Mouse (Mus musculus): ENCODE measurements at regions not wholly inside any gene's neighbourhood (a gene's known extent, or its start where the extent isn't known, plus 50 kb on each side); places are given as distances from the start of the nearest gene placed in this dataset.

DNA sequence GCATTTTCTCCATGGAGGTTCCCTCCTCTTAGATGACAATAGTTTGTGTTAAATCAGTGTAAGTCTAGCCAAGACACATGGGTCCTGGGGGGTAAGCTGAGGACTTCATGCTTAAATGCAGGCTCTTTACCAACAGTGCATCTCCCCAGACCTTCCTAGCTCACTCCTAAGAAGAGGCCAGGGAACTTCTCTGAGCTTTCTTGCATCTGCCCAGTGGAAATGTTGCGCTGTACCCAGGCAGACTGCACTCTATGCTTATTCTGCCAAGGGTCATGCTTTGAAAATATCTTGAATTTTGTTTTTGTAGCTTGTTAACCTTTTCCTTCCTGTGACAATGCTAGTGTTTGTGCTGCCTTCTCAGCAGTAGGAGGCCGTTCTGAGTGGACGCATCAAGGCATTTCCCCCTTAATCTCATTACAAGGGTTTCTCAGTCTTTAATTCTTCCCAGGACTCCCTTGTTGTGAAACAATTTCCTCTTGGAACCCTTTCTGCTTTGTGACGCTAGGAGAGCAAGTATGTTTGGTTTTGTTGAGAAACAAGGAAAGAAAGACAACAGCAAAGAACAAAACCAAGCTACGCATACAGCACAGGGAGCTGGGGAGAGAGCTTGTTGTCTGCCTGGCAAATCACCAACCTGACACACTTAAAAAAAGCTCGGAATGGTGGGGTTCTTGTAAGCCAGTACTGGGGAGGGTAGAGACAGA lies 88.3 kb upstream of the Irf2bp2 start:
- no peak for DNase-seq (ENCODE audit: low spot score)

DNA sequence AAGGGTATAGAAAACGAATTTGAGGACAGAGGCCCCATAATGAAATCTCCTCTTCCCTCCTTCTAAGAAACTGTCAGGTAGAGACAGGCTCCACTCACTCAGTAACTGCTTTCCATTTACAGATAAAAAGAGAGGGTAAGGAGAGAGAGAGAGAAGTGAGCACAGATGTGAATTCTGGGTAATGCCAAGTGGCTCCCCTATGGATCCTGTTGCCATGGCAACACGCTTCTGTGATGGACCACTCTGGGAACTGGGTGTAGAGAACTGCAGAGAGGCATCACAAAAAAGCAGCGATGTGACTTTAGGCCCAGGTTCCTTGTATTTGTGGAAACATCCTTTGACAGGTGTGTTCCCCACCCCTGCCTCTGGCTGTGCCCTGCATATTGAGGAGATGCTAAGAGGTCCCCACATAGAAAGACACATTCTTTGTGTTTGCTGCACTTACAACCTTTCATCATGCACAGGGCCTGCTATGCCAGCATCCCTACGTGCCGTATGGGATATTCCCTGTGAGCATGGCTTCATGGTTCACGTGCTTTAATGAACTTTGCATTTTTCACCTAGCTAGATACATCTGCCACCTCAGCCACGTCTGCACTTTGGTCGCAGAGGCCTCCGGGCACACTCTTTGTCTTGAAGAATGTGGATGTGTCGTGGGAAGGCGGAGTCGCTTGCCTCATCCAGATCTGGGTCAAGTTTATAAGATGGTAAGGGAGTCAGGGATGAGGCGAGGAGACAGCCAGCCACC lies 84.4 kb upstream of the Irf2bp2 start:
- no peak for DNase-seq (ENCODE audit: low spot score)

DNA sequence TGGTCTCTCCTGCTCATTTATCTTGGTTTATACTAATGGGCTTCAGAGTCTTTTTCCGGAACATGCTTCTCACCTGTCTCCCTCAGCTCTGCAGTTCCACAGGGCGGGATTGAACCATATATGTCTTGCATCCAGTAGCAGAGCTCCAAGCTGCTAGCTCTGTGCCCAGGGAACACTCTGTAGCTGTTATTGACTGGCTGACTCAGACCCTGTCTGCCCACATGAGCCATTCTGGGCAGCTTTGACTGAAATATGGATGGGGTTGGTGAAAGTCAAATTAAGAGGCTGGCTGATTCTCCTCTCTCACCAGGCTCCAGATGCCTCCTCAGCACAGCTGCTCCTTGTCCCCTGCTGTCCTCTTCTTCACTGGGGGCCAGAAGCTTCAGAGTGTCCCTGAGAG lies 81.4 kb upstream of the Irf2bp2 start:
- DNase-seq (ENCODE audit: low spot score): no peak

DNA sequence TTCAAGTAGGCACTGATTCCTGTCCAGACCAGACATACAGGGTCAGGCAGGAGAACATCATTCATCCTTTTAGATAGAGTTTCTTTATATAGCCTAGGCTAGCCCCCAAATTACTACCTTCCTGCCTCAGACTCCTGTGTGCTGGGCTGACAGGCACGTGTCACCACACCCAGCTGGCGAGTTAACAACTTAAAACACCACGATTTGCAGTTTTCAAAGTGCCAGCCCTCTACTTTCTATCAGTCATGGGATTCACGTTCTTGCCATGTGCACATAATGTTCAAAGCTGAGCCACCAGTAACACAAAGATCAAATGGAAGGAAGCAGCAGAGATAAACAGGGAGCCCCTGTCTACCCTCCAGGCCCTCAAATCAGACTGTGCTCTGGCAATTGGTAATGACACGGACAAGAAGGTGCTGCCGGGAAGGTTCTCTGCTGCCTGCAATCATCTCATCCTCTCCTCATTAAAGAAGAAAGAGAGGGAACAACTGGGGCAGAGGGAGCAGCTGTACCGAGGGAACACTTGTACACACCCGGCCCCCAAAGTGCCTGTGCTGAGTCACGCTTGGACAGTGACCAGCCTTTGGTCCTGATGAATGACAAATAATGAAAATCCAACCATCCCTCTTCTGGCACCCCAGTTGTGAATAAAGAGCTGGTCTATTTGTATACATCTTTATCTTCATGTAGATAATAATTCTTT lies 79.4 kb upstream of the Irf2bp2 start:
- DNase-seq (ENCODE audit: low spot score): no peak

DNA sequence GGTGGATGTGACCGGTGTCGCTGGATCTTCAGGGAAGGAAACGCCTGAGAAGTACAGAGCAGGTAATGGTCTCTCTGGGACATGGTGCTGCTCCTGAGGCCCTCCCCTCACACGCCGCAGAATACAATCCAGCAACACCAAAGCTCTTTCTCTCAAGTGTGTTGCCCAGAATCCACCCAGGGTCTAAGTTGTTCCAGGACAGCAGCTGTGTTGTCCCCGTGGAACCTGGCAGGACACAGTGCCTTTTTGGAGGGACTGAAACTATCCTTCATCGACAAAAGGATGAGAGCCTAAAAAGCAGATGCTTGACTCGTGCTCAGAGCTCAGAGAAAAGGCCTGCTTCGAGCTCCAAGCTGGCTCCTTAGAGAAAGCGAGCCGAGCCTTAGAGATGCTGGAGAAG lies 77.8 kb upstream of the Irf2bp2 start:
- no peak for DNase-seq (ENCODE audit: low spot score)

- no peak for DNase-seq (ENCODE audit: low spot score)
These were observed 76.1 kb upstream of the Irf2bp2 start for GRCm38 (mm10) chr8:126669919-126670318.

DNA sequence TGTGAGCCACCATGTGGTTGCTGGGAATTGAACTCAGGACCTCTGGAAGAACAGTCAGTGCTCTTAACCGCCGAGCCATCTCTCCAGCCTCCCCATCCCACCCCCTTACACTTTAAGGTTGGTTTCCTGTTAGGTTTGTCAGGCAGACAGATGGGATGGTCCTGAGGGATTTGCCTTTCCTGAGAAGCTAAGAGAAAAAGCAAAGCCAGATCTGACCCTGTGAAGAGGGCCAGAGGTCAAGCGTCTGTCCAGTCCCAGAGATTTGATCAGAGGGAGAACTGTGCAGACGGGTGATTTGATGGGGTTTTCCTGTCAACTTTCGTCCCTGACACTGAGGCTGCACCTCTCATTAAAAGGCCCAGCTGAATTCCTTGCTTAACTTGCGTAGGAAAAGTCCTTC lies 75.4 kb upstream of the Irf2bp2 start:
- DNase-seq (ENCODE audit: low spot score): no peak

- DNase-seq (ENCODE audit: low spot score): no peak
These were observed 74.9 kb upstream of the Irf2bp2 start for GRCm38 (mm10) chr8:126668657-126669025.

DNA sequence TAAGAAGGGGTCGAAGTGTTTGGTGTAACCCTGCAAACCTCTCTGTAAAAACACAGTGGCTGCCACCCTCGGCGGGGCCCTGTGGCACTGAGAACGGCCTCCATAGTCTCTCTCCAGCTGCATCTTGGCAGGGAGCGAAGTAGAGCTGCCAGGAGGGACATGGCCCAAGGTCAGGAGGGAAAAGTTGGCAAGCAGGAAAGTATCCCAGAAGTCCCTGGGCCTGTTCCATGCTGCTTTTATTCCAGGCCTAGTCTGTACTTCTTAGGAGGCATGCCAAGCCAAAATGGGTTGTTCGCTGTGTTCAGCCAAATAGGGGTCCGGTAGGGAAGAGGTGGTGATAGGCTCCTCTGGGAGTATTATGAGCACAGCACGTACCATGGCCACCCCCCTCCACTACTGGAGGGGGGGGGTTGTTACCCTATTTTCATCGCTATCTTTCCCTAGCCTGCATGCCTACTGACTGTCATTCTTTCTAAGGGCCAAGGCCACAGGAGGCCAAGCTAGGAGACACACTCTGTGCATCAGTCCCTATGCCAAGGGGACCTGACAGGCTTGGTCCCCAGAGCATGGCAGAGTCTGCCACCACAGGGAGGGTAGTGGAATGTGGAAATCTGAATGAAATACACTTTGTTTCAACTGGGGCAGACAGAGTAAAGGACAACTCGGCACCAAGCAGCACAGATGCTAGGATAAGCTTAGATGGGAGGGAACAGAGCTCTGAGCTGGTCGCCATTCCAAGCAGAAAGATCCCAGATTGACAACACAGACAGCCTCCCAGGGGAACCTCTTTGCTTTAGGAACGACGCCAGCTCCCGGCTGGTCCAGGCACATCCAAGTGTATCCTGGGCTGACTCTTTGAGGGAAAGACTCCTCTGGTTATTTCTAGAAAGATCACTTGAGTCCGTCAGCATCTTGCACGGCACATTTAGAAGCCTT lies 74.2 kb upstream of the Irf2bp2 start:
- DNase-seq (ENCODE audit: low spot score): no peak

GRCm38 (mm10) chr8:126667086-126667720 lies 73.4 kb upstream of the Irf2bp2 start:
- no peak for DNase-seq (ENCODE audit: low spot score)

DNA sequence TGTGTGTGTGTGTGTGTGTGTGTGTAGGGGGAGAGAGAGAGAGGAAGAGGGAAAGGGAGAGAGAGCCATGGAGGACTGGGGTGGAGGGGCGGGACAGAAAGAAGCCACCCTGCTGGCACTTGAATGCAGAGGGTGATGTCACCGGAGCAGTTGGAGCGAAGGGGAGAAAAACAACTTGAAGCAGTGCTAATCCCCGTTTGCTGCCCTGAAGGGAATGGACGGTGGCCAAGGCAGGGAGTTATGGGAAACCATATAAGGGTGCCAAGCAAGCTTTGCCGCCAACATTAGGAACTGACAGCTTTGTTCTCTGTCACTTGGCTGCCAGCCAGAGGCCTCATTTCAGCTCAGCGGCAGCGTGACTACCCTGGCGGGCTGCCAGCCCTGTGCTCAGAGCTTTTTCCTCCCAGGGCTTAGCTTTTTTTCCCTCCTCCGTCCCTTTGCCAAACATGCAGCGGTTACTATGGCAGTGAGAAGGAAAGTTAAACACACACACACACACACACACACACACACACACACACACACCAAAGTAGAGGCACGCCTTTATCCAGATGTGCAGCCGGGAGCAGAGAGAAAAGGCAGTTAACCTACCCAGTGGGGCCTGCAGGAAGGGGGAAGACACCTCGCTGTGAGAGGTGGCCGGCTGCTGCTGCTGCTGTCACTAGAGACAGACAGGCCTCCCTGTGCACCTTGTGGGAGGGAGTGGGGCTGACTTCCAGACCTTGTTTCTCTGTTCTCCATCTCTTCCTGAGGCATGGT lies 72.7 kb upstream of the Irf2bp2 start:
- DNase-seq (ENCODE audit: low spot score): peak; percentile 78

- DNase-seq (ENCODE audit: low spot score): no peak
These were observed 71.9 kb upstream of the Irf2bp2 start for GRCm38 (mm10) chr8:126665581-126666241.

- DNase-seq (ENCODE audit: low spot score): no peak
These were observed 71.1 kb upstream of the Irf2bp2 start for GRCm38 (mm10) chr8:126664891-126665290.

- peak; percentile 18 for DNase-seq (ENCODE audit: low spot score)
These were observed 69.3 kb upstream of the Irf2bp2 start for GRCm38 (mm10) chr8:126662797-126663784.

GRCm38 (mm10) chr8:126662151-126662550 lies 68.4 kb upstream of the Irf2bp2 start:
- DNase-seq (ENCODE audit: low spot score): no peak

GRCm38 (mm10) chr8:126661511-126662142 lies 67.8 kb upstream of the Irf2bp2 start:
- DNase-seq (ENCODE audit: low spot score): no peak

DNA sequence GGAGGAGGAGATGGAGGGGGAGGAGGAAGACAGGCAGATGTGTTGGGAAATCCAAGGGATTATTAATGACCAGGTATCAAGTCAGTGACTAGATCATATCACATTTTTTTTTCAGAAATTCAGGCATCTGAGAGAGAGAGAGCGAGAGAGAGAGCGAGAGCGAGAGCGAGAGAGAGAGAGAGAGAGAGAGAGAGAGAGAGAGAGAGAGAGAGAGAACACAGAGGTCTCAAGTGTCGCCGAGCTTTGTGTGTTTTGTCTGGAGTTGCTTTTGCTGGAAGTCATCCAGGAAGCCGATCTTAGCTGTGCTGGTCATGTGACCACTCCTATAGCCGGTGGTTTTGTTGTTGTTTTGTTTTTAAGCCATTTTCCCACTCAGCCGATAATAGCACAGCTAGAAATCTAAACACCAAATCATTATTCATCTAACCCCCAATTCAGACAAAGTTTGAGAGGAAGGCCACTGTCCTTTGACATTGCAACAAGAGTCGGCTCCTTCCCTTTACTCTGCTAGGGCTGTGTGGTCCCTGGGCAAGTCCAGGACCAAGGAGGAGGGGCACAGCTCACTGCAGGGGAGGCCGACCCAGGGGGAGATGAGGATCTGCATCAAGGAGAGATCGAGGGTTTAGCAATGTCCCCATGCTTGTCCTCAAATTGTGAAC lies 67.0 kb upstream of the Irf2bp2 start:
- DNase-seq (ENCODE audit: low spot score): no peak
